Mouse (Mus musculus): Measurements from ENCODE around the gene Nxf1. TPM values are rescaled to one million over a fixed set of nuclear protein-coding genes. Genes with fewer than 3 reads are reported as not detected.
A peak's percentile ranks its signal among the peaks of the same experiment; 100 is the strongest.
"Not testable (repeated sequence)": the region's sequence is repeated elsewhere in the genome, so short reads cannot be mapped to it uniquely, and the experiment has no call there.

Gene Nxf1
- total RNA-seq, 2 experiments from 2014 or later: 76.5 to 367 TPM

DNA sequence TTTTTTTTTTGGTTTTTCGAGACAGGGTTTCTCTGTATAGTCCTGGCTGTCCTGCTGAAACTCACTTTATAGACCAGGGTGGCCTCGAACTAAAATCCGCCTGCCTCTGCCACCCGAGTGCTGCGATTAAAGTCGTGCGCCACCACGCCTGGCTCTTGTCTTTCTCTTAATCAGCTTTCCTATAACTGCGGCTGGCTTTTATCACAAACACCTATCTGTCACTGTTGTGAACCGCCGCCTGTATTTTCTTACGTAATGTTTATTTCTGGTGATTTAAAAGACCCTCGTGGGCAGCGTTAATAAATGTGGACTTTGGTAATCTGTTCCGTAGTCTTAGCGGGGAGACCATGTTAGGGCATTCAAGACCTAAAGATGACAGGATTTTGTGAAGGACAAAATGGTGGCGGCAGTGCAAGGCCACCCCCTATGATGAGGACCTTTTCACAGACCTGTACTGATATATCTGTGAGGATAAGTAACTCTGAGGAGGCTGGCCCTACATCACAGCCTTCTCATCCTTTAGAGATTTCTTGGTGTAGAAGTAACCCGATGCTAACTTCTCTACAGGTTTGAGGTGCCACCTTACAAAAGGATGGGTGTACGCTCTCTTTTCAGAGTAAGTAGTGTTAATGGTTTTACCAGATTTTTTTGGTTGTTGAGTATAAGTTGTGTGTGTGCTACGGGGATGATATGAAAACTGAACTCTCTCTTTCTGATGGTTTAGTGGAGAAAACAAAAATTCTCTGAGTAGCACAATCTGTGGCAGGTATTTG lies 33.1 kb upstream of the Nxf1 start:
- peak; percentile 10; the same call in 1 of the 2 replicates for ATAC-seq (replicated peaks; ENCODE audit: poor library complexity)

DNA sequence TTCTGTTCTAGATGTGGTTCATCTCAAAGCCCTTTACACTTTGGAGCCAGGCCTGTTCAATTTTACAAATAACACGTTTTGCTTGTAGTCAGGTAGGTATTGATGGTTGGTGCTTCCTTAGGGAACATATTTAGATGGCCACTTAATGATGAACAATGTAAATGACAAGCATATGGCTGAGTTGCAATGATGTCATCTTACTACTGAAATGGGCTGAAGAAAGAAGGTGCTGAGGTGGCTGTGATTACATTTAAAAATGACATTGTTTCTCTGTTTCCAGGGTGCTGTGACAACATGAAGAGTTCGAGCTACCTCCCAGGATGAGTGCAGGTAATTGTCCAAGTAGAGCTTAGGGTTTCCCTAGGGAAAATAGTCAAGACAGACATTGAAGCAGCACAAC lies 32.5 kb upstream of the Nxf1 start:
- ATAC-seq (replicated peaks; ENCODE audit: poor library complexity): no peak

DNA sequence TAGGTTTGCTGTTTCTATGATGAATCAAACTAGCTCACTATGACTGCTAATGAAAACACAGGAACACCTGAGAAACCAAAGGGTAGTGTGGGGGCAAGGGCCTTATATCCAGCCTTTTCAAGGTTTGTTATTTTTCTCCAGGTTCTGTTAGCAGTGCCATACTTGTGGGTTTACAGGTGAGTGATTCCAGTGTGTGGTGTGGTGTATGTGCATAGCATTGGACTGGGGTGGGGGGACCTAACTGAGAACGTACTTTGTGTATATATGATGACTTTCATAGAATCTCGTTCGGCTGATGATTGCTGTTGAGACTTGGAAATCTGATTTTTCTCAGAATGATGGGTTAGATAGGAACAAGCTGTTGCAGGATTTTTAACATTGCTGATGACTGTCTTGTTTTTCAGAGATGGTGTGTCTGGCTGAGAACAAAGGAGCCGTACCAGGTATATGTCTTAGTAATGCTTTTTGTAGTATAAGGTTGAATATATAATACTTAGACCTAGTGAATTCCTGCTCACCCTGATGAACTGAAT lies 31.7 kb upstream of the Nxf1 start:
- ATAC-seq (replicated peaks; ENCODE audit: poor library complexity): no peak

DNA sequence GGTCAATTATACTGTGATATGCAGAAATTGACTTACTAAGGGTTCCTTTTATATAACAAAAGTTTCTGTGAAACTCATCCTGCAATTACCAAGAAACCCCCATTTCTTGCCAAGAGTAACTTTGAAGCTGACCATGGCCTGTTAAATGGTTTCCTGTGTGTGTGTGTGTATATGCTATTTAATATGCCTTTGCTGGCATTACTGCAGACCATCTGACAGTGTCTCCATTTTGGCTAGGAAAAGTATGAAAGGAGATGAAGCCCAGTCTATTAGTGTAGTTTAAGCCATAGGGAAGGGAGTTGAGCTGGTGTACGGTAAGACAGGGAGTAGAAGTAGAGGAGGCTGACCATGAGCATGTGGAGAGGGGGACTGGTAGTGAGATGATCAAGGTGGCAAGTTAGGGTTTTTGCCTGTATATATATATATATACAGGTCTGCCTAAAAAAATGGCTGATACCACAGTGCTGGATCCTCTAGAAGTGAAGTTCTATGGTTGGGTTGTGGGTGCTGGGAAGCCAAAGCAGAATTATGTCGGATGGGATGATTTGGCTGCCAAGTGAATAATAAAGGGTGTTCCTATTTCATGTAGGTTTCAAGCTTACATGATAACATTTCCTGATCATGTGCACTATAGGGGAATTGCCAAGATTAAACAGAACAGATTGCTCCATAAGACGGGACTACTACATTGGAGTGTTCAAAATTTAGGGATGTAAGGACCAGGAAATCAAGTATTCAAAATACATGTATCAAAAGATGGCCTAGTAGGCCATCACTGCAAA lies 30.1 kb upstream of the Nxf1 start:
- no peak for ATAC-seq (replicated peaks; ENCODE audit: poor library complexity)

DNA sequence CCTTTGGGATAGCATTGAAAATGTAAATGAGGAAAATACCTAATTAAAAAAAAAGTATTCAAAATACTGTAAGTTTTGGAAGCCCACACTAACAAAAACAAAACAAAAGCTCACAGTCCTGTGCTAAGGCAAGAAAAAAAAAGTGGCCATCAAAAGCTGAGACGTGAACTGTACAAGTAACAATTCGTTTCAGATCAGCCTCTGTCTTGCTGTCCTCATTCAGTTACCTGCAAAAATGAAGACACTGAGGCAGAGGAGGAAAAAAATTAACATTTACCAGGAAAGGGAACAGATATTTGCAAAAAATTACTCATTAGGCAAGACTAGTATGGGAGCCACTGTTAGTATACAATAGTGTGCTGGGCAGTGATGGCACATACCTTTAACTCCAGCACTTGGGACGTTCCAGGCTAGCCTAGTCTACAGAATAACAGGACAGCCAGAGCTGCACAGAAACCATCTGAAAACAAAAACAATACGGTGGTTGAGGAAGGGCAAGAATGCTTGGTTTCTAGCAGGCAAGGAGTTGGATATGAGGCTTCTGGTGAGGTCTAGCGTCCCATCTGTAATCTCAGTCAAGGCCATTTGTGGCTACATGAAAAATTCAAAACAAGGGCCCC lies 29.3 kb upstream of the Nxf1 start:
- 0 out of 2 replicates have a peak, but pooled peaks have one; percentile 5 for ATAC-seq (replicated peaks; ENCODE audit: poor library complexity)

DNA sequence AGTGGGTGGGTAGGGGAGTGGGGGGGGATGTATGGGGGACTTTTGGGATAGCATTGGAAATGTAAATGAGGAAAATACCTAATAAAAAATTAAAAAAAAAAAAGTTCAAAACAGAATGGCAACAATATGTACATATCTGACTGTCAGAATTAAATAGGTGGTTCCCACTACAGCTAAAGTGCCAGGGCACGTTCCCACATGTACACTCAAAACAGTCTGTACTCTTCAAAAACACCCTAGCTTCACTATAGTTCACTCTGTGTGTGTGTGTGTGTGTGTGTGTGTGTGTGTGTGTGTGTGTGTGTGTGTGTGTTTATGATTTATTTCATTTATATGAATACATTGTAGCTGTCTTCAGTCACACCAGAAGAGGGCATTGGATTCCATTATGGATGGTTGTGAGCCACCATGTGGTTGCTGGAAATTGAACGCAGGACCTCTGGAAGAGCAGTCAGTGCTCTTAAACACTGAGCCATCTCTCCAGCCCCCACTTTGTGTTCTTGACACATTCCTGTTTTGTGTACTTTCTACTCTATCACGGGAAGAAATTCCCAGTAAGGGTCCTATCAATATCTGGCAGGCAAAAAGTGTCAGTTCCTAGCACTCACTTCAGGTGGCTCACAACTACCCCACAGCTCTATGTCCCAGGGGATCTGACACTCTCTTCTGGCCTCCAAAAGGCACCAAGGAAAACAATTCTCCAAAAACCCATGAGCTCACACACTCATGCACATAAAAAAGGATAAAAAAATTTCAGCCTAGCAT lies 28.4 kb upstream of the Nxf1 start:
- ATAC-seq (replicated peaks; ENCODE audit: poor library complexity): not testable (repeated sequence)

DNA sequence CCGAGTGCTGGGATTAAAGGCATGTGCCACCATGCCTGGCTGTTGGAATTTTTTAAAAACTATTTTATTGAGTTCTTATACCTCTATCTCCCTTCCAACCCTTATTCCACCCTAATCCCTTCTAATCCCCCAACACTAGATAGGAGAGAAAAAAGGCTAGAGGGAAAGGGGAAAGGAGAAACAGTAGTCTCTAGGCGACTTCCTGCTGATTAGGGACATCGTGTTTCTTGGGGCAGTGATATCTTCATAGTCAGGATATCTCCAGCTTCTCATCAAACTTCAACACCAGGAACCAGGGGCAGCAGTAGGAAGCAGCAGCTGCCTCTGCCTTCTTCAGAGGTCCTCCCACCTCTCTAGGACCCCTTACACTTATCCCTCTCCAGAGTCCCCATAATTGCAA lies 22.5 kb upstream of the Nxf1 start:
- no peak for ATAC-seq (replicated peaks; ENCODE audit: poor library complexity)

DNA sequence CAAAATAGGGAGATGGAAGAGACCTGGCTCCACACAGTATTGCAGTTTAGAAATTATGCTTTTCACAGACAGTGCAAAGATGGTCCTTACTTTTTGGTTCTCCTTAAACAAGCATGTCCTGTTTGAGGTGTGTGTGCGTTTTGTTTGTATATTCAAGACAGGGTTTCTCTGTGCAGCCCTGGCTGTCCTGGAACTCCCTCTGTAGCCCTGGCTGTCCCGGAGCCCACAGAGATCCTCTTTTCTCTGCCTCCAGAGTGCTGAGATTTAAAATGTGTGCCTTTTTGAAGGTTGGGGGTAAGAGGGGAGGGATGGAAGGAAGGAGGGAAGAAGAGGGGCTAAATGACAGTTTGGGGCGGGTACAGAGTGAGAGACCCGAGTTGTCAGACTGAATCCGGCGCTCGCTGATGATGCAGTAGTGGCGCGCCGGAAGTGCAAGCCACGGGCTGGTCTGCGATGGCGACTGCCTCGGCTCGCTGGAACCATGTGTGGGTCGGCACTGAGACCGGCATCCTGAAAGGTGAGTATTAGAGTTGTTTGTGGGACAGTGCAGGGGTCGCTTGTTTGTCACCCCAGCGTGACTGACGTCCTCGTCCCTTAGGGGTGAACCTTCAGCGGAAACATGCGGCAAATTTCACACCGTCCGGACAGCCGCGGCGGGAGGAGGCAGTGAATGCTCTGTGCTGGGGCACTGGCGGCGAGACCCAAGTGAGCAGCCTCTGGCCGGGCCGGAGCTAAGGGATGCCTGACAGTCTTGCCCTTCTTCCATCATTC lies 21.3 kb upstream of the Nxf1 start, which contains the start of gene Wdr74:
Gene Wdr74 (plus strand): TSS at position 439 of the 771 bp plus-strand sequence.
- ATAC-seq (replicated peaks; ENCODE audit: poor library complexity): peak; percentile 98

DNA sequence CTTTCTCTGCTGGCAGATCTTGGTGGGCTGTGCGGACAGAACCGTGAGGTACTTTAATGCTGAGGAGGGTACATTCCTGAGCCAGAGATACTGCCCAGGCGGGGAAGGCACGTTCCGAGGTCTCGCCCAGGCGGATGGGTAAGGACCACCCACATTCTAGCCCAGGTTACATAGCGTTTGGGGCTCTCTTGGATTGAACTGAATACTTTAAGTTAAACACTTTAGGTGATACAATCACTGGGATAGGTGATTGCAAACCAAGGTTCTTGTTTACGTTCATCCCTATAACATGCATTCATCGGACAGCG lies 20.8 kb upstream of the Nxf1 start:
- ATAC-seq (replicated peaks; ENCODE audit: poor library complexity): peak; percentile 51

DNA sequence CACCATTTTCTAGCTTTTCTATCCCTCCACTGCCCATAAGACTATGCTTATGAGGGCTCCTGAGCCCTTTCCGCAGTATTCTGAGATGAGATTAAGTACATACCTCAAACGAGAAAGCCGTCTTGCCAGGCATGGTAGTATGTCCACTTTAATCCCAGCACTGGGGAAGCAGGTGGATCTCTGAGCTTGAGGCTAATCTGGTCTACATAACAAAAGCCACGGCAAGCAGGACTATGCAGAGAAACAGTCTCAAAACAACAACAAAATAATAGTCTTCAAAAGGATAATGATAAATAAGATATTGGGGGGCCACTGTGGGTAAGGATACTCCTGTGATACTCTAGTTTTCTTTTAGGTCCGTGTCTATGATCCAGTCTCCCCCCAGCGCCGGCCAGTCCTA lies 18.0 kb upstream of the Nxf1 start:
- ATAC-seq (replicated peaks; ENCODE audit: poor library complexity): no peak

DNA sequence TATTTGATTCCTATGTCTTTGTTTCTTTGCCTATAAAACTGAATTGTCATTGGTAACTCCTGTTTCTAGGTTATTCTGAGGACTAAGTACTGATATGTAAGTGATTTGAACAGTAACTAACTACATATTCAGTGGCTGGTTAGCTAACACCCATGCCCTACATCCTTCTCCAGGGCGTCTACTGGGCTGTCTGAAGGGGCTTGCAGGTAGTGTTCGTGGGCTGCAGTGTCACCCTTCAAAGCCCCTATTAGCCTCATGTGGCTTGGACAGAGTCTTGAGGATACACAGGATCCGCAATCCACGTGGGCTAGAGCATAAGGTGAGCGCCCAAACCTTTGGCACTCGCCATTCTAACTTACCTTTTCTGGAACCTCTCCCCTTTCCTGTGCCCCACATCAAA lies 17.2 kb upstream of the Nxf1 start:
- ATAC-seq (replicated peaks; ENCODE audit: poor library complexity): no peak

DNA sequence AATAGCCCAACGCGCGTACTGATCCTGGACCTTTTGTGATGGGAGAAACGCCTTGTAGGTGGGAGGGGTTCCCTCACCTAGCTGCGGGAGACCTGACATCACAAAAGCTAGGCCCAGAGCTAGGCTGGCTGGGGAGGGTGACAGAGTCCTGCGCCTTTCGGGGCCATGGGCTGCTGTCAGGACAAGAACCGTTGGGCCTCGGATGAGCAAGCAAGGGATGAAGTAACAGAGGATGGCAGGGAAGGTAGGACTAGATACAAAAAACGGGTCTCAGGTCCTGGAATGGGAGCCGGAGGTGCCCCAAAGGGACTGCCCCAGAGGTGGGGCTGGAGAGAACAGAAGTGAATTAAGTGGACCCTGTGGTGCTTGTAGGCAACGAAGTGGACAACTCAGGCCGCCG lies 16.3 kb upstream of the Nxf1 start, which contains the start of gene 1700092M07Rik:
Gene 1700092M07Rik (plus strand): TSS at position 116 of the 400 bp plus-strand sequence.
- no peak for ATAC-seq (replicated peaks; ENCODE audit: poor library complexity)

DNA sequence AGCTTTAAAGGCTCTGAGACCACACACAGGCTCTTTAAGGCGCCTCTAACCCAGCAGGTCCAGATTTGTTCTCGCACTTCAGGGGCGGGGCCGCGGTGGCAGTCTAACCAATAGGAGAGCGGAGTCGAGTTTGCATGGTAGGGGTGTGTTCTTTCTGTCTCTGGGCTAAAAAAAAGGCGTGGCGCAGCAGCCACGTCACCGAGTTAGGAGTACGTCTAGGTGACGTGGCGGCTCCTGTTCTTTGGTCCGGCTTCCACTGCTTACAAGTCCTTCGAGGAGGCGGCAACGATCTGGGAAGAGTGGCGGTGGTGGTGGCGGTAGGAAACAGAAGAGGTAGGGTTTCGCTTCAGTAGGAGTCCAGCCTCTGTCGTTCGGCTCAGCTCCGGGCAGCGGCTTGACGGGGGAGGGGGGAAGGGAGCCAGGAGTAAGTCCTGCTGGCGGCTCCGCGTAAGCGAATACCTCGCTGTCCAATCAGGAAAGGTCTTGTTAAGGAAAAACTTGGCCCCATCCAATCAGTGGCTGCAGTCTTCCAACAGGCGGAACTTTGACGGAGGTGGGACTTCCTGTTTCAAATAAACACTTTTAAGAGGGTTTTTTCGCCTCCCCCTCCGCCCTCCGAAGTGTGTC lies 15.5 kb upstream of the Nxf1 start, which contains the start of gene Stx5a:
Gene Stx5a (plus strand): TSS at position 171 of the 627 bp plus-strand sequence.
- ATAC-seq (replicated peaks; ENCODE audit: poor library complexity): peak; percentile 94

DNA sequence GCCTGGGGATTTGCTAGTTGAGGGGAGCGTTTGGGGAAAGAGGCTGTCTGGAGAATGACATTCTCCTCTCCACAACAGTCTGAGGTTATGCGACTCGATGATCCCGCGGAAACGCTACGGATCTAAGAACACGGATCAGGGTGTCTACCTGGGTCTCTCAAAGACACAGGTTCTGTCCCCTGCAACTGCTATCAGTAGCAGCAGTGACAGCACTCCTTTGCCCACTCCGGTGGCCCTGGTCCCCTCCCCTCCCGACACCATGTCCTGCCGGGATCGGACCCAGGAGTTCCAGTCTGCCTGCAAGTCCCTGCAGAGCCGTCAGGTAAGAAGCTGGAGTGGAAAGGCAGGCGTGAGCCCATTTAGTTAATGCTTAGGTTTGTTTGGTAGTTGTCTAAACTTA lies 14.7 kb upstream of the Nxf1 start:
- ATAC-seq (replicated peaks; ENCODE audit: poor library complexity): peak; percentile 0; the same call in 1 of the 2 replicates

DNA sequence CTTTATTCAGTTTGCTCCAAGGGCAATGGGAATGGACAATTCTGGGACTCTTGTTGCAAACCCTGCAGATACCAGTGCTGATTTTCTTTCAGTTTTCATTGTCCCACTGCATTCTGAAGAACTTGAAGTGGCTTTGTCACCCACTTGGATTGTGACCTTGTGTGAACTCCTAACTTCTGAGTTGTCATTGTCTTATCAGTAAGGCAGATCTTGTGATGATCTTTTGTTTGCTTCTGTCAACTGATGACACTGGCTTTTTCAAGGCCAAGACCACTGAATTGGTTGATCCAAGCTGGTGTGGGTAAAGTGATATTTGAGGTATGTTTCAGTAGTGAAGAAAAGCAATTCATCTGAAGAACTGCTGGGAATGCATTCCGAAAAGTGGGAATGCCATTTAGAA lies 11.5 kb upstream of the Nxf1 start:
- ATAC-seq (replicated peaks; ENCODE audit: poor library complexity): no peak

DNA sequence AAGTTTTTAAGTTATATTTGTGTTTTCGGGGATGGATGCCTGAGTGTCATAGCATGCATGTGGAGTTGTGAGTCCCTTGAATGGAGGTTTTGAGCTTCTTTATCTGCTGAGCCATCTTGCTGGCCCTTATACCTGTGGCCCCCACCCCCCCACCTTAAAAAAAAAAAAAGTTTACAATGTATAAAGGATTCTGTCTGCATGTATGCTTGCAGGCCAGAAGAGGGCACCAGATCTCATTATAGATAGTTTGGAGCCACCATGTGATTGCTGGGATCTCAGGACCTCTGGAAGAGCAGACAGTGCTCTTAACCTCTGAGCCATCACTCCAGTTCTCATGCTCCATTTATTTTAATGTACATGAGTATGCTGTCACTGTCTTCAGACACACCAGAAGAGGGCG lies 9.5 kb upstream of the Nxf1 start:
- ATAC-seq (replicated peaks; ENCODE audit: poor library complexity): peak; percentile 44

DNA sequence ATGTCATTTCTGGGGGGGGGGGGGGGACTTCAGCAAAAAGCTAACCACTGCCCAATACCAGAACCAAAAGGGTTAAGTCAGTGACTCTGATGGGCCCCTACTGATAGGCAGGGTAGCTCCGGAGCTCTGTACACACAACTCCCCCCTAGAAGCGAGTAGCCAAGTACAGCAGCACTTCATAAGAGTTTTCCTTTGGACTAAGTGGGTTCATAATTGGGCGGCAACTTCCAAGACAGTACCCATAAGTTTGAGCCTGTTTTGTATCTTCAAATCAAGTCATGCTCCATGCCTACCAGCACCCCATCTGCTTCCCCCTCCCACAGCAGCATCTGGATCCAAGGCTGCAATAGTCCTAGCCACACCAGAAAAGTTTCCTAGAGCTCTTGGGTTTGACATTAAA lies 1.2 kb upstream of the Nxf1 start:
- no peak for ATAC-seq (replicated peaks; ENCODE audit: poor library complexity)

DNA sequence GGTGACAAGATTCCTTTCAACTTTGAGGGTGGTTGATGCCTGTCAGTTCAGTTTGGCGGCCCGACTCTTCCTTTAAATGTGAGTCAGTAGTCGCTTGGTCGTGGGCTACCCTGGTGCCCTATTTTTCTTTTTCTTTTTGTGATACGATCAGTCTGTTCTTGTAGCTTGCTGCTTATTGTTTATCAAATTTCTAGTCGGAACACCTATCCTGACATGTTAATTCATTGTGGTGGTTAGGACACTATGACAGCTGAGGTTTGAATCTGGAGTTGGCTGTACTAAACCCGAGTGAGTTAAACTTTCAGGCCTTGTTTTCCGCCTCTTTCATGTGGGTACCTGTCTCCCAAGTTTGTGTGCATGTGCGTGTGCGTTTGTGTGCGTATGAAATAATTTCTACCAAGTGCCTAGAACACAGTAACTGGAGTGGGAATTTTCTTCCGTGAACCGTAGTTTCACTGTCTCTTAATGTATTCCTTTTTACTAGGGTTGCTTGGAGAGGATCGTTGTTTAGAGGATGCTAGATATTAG lies 662 bp downstream of the Nxf1 start:
- no peak for ATAC-seq (replicated peaks; ENCODE audit: poor library complexity)

DNA sequence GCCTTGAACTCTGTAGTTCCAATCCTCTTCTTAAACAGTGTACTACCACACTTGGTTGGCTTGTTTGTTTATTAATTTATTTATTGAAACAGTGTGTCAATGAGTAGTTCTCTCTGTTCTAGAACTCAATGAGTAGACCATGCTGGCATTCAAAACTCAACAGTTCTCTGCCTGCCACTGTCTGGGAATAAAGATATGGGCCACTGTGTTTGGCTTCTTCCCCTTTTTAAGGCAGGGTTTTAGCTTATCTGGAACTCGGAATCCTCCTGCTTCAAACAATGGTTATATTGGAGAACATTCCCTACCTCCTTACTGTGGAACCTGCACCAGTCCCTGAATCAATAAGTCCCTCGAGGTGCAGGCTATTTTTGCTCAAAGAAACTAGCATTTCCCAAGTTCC lies 2.0 kb downstream of the Nxf1 start:
- ATAC-seq (replicated peaks; ENCODE audit: poor library complexity): no peak
